Mouse (Mus musculus): ENCODE data around the gene Txnrd2. TPM values are rescaled to one million over a fixed set of nuclear protein-coding genes. Genes with fewer than 3 reads are reported as not detected.

Txnrd2 gene
- polyA plus RNA-seq, 1 experiment from 2014 or later = 17.7 TPM

DNA sequence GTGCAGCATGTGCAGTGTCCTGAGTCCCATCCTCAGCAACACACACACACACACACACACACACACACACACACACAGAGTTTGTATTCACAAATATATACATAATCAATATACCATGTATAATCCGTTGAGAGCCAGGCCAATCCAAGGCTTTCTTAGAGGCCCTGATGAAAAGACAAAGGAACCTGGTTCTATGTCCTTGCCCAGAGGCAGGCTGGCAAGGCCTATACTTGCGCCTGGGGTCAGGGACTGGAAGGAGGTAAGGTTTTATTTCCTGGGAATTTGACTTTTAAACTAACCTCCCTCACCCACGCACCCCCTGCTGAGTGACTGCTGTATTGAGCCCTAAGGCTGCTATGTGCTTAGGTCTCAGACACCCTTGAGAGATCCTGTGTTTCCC is 5.6 kb upstream of the Txnrd2 start:
- Histone ChIP-seq H3K4me3 (no peak overlapping the region), H3K36me3 (peaks cover 35% of the 10 kb centered on the region), H3K27me3 (no peaks in the 10 kb centered on the region), H3K9ac (no peak overlapping the region), H3K9me3 (no peaks in the 10 kb centered on the region), H3K4me1 (peaks cover 35% of the 10 kb centered on the region), H3K27ac (no peak overlapping the region), H3K4me2 (no peak overlapping the region)
- 67% methylated on average over 3 of the region's 3 CpGs for WGBS
- no peak for ATAC-seq (ENCODE audit: insufficient number of reproducible peaks, insufficient read depth, low FRiP score, low TSS enrichment, low read depth)

DNA sequence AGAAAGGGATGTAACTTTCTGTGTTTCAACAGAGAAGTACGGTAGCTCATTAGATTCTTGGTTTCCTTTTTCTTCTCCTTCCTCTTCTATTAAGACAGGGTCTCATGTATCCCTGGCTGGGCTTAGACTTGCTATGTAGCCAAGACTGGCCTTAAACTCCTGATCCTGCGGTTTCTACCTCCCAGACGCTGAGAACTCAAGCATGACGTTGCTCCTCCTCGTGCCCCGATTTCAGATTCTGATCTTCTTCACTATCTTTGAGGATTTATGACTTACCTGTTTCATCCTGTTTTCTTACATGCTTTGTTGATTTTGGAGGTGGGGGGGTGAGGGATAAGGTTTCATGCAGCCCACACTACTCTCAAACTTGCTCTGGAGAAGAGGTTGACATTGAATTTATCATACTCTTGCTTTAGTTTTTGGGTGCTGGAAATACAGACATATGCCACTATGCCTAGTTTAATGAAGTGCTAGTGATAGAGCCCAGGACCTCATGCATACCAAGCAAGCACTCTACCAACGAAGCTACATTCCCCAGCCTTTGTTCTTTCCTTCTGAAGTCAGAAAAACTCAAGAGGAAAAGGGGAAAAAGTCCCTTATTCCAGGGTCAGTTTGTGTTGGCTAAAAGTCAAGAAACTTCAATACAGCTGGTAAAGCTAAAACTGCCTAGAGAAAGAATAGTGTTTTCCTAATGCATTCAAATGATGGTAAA is 2.8 kb upstream of the Txnrd2 start:
- Histone ChIP-seq H3K4me3 (no peak overlapping the region), H3K36me3 (peaks cover 28% of the 10 kb centered on the region), H3K27ac (0 out of 2 replicates have a peak overlapping the region, but pooled peaks have one; percentile 60), H3K9ac (no peak overlapping the region), H3K9me3 (no peaks in the 10 kb centered on the region), H3K4me2 (no peak overlapping the region), H3K4me1 (peaks cover 36% of the 10 kb centered on the region), H3K27me3 (no peaks in the 10 kb centered on the region)
- ATAC-seq (ENCODE audit: insufficient number of reproducible peaks, insufficient read depth, low FRiP score, low TSS enrichment, low read depth) = no peak
- 73% methylated on average over 7 of the region's 7 CpGs for WGBS

DNA sequence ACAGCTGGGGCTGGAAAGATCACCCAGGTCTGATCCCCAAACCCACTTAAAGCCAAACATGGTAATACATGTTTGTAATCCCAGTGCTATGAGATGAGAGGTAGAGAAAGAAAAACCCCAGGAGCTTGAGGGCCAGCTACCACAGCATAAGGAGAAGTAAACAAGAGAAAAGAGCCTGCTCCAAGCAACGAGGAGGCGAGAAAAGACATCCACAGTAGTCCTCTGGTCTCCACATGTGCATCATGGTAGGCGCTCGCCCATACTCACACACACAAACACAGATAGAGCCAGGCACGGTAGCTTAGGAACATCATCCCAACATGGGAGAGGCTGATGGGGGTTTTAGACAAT is 2.3 kb upstream of the Txnrd2 start:
- ATAC-seq (ENCODE audit: insufficient number of reproducible peaks, insufficient read depth, low FRiP score, low TSS enrichment, low read depth) = no peak
- Histone ChIP-seq H3K4me2 (peak overlapping the region; percentile 75), H3K27ac (peak overlapping the region; percentile 60), H3K4me3 (no peak overlapping the region; the same call in 1 of the 2 replicates), H3K9me3 (no peaks in the 10 kb centered on the region), H3K9ac (no peak overlapping the region), H3K36me3 (peaks cover 24% of the 10 kb centered on the region), H3K4me1 (peaks cover 36% of the 10 kb centered on the region), H3K27me3 (no peaks in the 10 kb centered on the region)
- 70% methylated on average over 5 of the region's 5 CpGs for WGBS

DNA sequence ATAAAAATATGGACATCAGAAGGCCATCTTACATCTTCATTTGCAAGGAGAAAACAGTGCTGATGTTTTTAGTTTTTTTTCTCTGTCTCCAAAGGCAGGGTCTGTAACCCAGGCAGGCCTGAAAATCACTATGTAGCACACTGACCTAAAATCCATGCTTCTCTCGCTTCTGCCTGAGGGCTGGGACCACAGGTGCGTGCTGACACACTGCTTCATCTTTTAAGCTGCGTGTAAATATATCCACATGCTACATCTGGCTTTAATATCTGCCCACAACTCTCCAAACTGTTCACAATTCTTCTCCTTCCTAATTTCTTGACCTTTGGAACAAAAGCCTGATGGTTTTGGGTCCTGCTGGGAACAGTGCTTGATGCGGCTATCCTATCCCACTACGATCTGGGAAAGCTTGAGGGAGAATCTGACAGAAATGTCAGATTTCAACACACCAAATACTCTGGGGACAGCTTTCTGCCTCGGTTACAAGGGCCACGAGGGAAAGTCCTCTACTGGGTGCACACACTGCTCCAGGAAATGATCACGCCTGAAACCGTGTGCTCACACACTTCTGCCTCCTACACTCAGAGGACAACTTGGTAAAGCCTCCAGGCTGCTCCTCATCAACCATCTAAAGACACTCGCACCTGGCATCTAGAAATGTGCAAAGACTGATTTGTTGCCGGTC is 1.7 kb upstream of the Txnrd2 start:
- no peak for ATAC-seq (ENCODE audit: insufficient number of reproducible peaks, insufficient read depth, low FRiP score, low TSS enrichment, low read depth)
- H3K4me1 ChIP-seq = peaks cover 36% of the 10 kb centered on the region
- H3K4me3 ChIP-seq = peak overlapping the region; percentile 13
- H3K9me3 ChIP-seq = no peaks in the 10 kb centered on the region
- H3K4me2 ChIP-seq = peak overlapping the region; percentile 75
- peak overlapping the region; percentile 60 for H3K27ac ChIP-seq
- 25% methylated on average over 11 of the region's 11 CpGs for WGBS
- H3K36me3 ChIP-seq = peaks cover 24% of the 10 kb centered on the region
- H3K9ac ChIP-seq = peak overlapping the region; percentile 46; the same call in 1 of the 2 replicates
- no peaks in the 10 kb centered on the region for H3K27me3 ChIP-seq

DNA sequence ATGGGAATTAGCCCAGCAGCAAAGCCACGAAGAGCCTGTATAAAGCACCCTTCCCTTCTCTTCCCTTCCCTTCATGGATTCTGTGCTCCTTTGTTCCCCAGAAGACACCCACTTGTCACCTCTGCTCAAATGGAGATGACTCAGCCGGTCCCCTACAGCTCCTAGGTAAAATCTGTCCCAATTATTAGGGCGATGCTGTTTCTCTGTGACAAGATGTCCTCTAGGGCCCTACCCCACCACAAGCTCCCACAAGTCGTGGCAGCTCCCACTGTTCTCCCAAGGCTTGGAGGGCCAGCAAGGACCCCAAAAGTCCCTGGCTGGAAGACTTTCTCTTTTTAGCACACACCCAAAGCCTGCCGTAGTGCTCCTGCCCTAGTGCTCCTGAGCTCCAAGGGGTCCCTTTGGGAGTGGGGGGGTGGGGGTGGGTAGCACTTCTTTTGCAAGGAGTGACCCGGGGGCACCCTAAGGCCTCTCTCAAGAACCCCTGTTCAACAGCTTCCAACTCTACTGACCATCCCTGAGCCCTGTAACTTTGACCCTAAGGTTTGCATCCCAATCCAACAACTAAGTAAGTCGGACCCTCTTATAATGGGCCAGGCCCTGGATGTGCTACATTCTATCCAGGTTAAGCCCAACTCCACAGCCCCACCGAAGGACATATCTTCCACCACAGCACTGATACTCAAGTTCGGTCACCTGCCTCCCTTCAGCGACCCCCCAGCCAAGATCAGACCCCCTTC is 539 bp upstream of the Txnrd2 start:
- peak overlapping the region; percentile 75 for H3K4me2 ChIP-seq
- peaks cover 36% of the 10 kb centered on the region for H3K4me1 ChIP-seq
- H3K9me3 ChIP-seq = no peaks in the 10 kb centered on the region
- WGBS = 30% methylated on average over 10 of the region's 10 CpGs
- peak overlapping the region; percentile 81 for H3K4me3 ChIP-seq
- peak overlapping the region; percentile 64 for H3K27ac ChIP-seq
- H3K27me3 ChIP-seq = no peaks in the 10 kb centered on the region
- peaks cover 22% of the 10 kb centered on the region for H3K36me3 ChIP-seq
- ATAC-seq (ENCODE audit: insufficient number of reproducible peaks, insufficient read depth, low FRiP score, low TSS enrichment, low read depth) = no peak
- H3K9ac ChIP-seq = peak overlapping the region; percentile 89

DNA sequence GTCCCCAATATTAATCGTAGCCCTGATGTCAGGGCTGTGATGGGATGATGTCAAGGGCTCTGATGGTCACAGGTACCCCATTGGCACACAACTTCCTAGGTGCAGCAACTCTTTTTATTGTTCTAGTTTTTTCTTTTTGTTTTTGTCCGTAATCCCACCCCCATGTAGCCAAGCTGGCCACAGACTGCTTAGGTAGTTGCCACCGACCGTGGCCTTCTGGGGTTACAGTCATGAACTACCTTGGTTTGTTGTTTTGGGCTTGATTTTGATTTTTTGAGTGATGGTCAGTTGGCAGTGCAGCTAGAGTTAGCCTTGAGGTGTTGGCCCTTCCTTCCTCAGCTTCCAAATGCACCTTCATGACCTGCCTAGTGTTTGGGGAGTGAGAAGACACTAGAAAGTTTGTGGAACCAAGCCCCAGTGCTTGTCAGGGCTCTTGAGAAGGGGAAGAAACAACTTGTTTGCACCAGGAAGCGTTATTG is 657 bp downstream of the Txnrd2 start, which contains the start of gene Comt:
TSS of gene Comt (minus strand) at position 51 of the 479 bp plus-strand sequence.
- 59% methylated on average over 5 of the region's 5 CpGs for WGBS
- Histone ChIP-seq H3K36me3 (peaks cover 13% of the 10 kb centered on the region), H3K9ac (peak within 1 kb of the TSS; percentile 89), H3K4me3 (peak within 1 kb of the TSS; percentile 81), H3K27ac (peak within 1 kb of the TSS; percentile 64), H3K27me3 (no peaks in the 10 kb centered on the region), H3K9me3 (no peaks in the 10 kb centered on the region), H3K4me2 (peak within 1 kb of the TSS; percentile 75), H3K4me1 (peaks cover 36% of the 10 kb centered on the region)
- no peak for ATAC-seq (ENCODE audit: insufficient number of reproducible peaks, insufficient read depth, low FRiP score, low TSS enrichment, low read depth)

DNA sequence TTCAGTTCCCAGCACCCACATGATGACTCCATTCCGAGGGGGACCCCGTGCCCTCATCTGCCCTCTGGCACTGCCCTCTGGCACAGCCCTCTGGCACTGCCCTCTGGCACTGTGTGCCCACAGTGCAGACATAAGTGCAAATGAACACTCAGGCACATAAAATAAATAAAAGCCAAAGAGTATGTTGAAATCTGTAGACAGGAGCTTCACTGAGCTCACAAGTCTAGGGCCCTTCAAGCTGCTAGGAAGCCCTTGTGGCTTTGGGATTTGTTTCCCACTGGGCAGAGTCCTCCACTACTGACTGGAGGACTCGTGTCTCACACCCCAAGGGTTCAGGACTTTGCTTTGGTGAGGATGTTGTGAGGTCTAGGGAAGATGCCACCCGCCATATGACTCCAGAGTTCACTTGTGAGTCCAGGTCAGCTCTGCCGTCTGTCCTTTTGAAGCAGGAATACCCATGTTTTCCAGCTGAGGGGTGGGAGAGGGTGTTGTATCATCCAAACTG is 1.9 kb downstream of the Txnrd2 start:
- peaks cover 4% of the 10 kb centered on the region for H3K36me3 ChIP-seq
- H3K27ac ChIP-seq = no peak overlapping the region
- no peak for ATAC-seq (ENCODE audit: insufficient number of reproducible peaks, insufficient read depth, low FRiP score, low TSS enrichment, low read depth)
- WGBS = 85% methylated on average over 5 of the region's 5 CpGs
- H3K4me1 ChIP-seq = peaks cover 36% of the 10 kb centered on the region
- H3K9me3 ChIP-seq = no peaks in the 10 kb centered on the region
- H3K4me3 ChIP-seq = no peak overlapping the region
- no peak overlapping the region for H3K9ac ChIP-seq
- no peak overlapping the region for H3K4me2 ChIP-seq
- H3K27me3 ChIP-seq = no peaks in the 10 kb centered on the region

DNA sequence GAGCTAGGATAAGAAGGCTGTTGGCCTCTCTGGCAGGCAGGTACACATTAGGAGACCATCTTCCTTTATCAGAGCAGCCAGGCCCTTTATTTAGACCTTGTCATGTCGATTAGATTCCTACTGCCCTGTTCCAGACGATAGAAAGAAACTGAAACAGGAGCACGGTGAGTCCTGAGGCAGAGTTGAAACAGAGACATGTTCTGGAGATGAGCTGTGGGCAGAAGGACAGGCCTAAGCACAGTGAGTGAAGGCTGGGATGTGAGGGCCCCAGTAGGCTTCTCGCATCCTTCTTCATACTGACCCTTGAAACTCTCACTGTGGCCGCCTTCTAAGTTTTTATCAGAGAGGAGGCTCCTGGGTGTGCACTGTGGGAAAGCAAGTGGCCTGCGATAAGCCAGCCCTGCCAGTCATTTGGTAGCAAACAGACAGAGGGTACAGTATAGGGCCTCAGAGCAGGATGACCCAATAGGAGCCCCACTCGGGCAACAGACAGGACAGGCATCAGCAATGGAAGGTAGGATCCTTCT is 2.4 kb downstream of the Txnrd2 start:
- no peaks in the 10 kb centered on the region for H3K36me3 ChIP-seq
- no peak overlapping the region for H3K4me2 ChIP-seq
- H3K27ac ChIP-seq = no peak overlapping the region
- 87% methylated on average over 7 of the region's 7 CpGs for WGBS
- no peaks in the 10 kb centered on the region for H3K9me3 ChIP-seq
- peaks cover 33% of the 10 kb centered on the region for H3K4me1 ChIP-seq
- H3K27me3 ChIP-seq = no peaks in the 10 kb centered on the region
- ATAC-seq (ENCODE audit: insufficient number of reproducible peaks, insufficient read depth, low FRiP score, low TSS enrichment, low read depth) = no peak
- no peak overlapping the region for H3K9ac ChIP-seq
- no peak overlapping the region for H3K4me3 ChIP-seq

DNA sequence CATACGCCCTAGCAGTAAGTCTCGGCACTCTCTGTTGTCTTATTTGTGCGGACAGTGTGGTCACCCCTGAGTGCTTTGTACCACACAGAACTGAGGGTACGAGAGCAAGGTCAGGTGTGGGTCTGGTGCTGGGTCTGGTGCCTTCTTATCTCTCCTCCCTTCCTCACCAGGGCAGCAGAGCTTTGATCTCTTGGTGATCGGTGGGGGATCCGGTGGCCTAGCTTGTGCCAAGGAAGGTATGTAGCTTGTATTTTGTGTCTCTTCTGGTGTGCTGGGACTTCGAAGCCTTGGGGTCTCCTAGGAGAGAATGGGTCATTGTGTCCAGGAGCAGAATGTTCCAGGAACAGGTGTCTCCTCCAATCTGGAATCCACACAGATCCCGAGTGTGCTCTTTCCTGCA is 3.5 kb downstream of the Txnrd2 start:
- Histone ChIP-seq H3K4me2 (no peak overlapping the region), H3K4me1 (peaks cover 22% of the 10 kb centered on the region), H3K36me3 (no peaks in the 10 kb centered on the region), H3K9me3 (no peaks in the 10 kb centered on the region), H3K27ac (no peak overlapping the region), H3K4me3 (no peak overlapping the region), H3K9ac (no peak overlapping the region), H3K27me3 (no peaks in the 10 kb centered on the region)
- no peak for ATAC-seq (ENCODE audit: insufficient number of reproducible peaks, insufficient read depth, low FRiP score, low TSS enrichment, low read depth)
- 88% methylated on average over 8 of the region's 8 CpGs for WGBS

DNA sequence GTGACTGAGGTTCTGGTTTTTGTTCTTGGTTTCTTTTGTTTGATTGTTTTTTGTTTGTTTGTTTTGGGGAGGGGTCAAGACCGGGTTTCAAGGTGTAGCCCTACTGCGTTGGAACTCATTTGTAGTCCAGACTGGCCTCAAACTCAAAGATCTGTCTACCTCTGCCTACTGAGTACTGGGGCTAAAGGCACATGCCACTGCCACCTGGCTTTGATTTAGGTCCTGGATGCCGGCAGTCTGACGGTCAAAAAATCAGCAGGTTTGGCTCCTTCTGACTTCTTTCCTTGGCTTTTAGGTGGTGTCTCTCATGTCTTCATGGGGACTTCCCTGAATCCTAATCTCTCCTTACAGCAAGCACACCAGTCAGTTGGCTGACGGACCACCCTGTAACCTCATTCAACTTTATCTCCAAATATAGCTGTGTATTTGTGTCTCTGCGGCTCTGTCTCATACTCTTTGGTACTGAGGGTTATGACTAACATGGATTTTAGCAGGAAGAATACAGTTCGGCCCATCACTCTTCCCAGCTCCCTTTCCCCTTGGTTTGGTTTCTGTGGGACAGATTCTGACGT is 4.5 kb downstream of the Txnrd2 start:
- Histone ChIP-seq H3K4me1 (peaks cover 11% of the 10 kb centered on the region), H3K27ac (no peak overlapping the region), H3K27me3 (no peaks in the 10 kb centered on the region), H3K9ac (no peak overlapping the region), H3K4me2 (no peak overlapping the region), H3K9me3 (peaks cover 5% of the 10 kb centered on the region; the same call in 1 of the 2 replicates), H3K4me3 (no peak overlapping the region), H3K36me3 (no peaks in the 10 kb centered on the region)
- ATAC-seq (ENCODE audit: insufficient number of reproducible peaks, insufficient read depth, low FRiP score, low TSS enrichment, low read depth) = no peak
- 55% methylated on average over 8 of the region's 8 CpGs for WGBS

DNA sequence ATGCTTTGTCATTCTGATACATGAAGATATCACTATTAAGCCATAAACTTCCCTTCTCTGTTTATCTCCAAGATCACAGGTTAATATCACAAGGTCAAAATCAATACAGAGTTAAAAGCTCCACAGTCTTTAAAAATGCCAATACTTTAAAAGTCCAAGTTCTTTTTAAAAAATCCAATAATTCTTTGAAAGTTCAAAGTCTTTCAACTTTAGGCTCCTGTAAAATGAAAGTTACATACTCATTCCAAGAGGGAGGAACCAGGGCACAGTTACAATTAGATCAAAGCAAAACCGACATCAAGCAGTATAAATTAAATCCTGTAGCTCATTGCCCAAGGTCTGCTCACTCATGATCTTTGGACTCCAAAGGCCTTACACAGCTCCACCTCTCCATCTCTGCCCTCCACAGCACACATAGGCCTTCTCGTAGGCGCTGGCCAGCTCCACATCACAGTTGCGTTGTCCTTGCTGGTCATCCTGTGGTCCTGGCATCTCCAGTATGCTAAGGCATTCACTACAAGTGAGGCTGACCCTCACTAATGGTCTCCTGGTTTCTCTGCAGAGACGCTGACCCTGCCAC is 7.2 kb downstream of the Txnrd2 start:
- no peaks in the 10 kb centered on the region for H3K27me3 ChIP-seq
- H3K4me3 ChIP-seq = no peak overlapping the region
- no peaks in the 10 kb centered on the region for H3K4me1 ChIP-seq
- H3K27ac ChIP-seq = no peak overlapping the region
- no peak overlapping the region for H3K4me2 ChIP-seq
- peaks cover 5% of the 10 kb centered on the region; the same call in 1 of the 2 replicates for H3K9me3 ChIP-seq
- ATAC-seq (ENCODE audit: insufficient number of reproducible peaks, insufficient read depth, low FRiP score, low TSS enrichment, low read depth) = no peak
- H3K36me3 ChIP-seq = no peaks in the 10 kb centered on the region
- H3K9ac ChIP-seq = no peak overlapping the region
- 88% methylated on average over 5 of the region's 5 CpGs for WGBS

Data from embryonic facial prominence, embryonic 13.5 days (tissue).